Comparison of ENCODE assay signal across 11 mouse cellular contexts in the genomic region with DNA sequence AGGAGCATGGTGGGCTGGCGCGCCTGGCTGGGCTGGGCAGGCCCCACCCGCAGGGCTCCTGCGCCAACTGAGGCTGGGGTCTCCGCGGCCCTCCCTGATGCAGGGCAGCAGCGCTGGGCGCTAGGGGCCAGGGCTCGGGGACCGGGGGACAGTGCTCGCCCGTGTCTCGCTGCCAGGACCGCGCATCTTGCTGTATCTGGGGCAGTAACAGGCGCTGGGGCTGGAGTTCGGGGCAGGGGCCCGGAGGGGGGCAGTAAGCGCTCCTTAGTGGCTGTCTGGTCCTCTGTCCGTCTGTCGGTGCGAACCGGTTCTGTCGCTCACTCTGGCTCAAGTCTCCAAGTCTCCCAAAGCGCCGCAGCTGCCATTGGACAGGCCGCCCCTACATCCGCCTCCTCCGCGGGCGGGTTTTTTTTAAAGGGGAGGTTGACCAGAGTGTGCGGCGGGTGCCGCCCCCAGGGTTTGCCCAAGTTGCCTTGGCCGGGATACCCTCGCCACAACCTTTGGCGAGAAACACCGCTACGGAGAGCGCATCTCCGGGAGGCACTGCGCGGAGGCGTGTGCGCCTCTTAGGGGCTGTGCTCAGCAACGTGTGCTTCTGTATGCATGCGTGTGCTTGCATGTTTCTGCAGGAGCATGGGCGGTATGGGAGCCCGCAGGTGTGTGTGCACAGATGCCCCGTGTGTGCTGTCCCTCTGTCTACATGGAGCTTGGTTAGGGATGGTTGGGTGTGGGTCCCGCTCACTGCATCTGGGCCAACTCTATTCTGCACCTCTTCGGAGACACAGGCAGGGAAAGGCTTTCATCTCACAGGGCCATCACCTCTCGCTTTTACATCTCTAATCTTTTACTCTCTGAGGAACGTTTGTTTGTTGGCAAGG. TPM values are rescaled to one million over a fixed set of nuclear protein-coding genes. Genes with fewer than 3 reads are reported as not detected.
DNase-seq lines count a peak whose midpoint lies in the region; ATAC-seq lines count a peak whose summit lies in the region.
"Had no signal": no experiment of that assay in that cellular context is flagged by ENCODE, and none has a peak within 500 bp of the region (broad histone marks: within the 10 kb centered on the region; RNA-seq: fewer than 3 reads in every experiment).

No protein-coding gene starts in this region.

- peaks cover 53% of the 10 kb centered on the region for H3K4me1 ChIP-seq in heart, embryonic 10.5 days
- peaks cover 54% of the 10 kb centered on the region for H3K4me1 ChIP-seq in limb, embryonic 13.5 days
- peaks cover 31% of the 10 kb centered on the region for H3K4me1 ChIP-seq in stomach, embryonic 14.5 days (ENCODE audit: control insufficient read depth, insufficient read depth, low read length)

- peak overlapping the region; percentile 54 for H3K9ac ChIP-seq in limb, embryonic 13.5 days
- no peak overlapping the region for H3K9ac ChIP-seq in stomach, embryonic 14.5 days (replicated peaks; ENCODE audit: low read depth, low read length)
- H3K9ac ChIP-seq: liver, embryonic 15.5 days had no signal

- H3K27ac ChIP-seq in heart, embryonic 10.5 days, result no peak overlapping the region
- no peak overlapping the region for H3K27ac ChIP-seq in limb, embryonic 13.5 days
- no peak overlapping the region for H3K27ac ChIP-seq in stomach, embryonic 14.5 days (ENCODE audit: low read length)
- H3K27ac ChIP-seq: liver, embryonic 15.5 days had no signal

- peaks cover 100% of the 10 kb centered on the region for H3K27me3 ChIP-seq in heart, embryonic 10.5 days (ENCODE audit: insufficient read depth, poor library complexity, severe bottlenecking)
- peaks cover 100% of the 10 kb centered on the region for H3K27me3 ChIP-seq in limb, embryonic 13.5 days
- peaks cover 82% of the 10 kb centered on the region for H3K27me3 ChIP-seq in stomach, embryonic 14.5 days (ENCODE audit: control insufficient read depth, insufficient read depth, low read length)

- no peak for DNase-seq in heart, embryonic 10.5 days (ENCODE audit: low spot score)
- no peak for DNase-seq in heart, adult 11 months
- peak; percentile 42 to 60 for DNase-seq in right cerebral cortex, adult 2 months (ENCODE audit: low spot score in 2 of 2)
- DNase-seq in right cerebral cortex, adult 18-20 months, result no peak
- DNase-seq in layer of hippocampus, adult 9-11 months, result no peak
- DNase-seq: adrenal gland, postnatal 25 days; gastrocnemius, postnatal 10 days had no signal

- WGBS in heart, embryonic 10.5 days, result 1% methylated on average over 54 of the region's 54 CpGs
- under 1% methylated on average over 54 of the region's 54 CpGs for WGBS in limb, embryonic 13.5 days
- WGBS in stomach, embryonic 14.5 days, result 2% methylated on average over 54 of the region's 54 CpGs

- H3K36me3 ChIP-seq in heart, embryonic 10.5 days, result no peaks in the 10 kb centered on the region
- H3K36me3 ChIP-seq in limb, embryonic 13.5 days, result no peaks in the 10 kb centered on the region
- no peaks in the 10 kb centered on the region for H3K36me3 ChIP-seq in stomach, embryonic 14.5 days (ENCODE audit: control insufficient read depth, insufficient read depth, low read length)
- H3K36me3 ChIP-seq: liver, embryonic 15.5 days had no signal

- H3K4me3 ChIP-seq in heart, embryonic 10.5 days, result peak overlapping the region; percentile 50
- H3K4me3 ChIP-seq in limb, embryonic 13.5 days, result peak overlapping the region; percentile 59
- H3K4me3 ChIP-seq in stomach, embryonic 14.5 days (ENCODE audit: low read depth, low read length), result peak overlapping the region; percentile 24
- H3K4me3 ChIP-seq: liver, embryonic 15.5 days had no signal

- peak overlapping the region; percentile 64 for H3K4me2 ChIP-seq in limb, embryonic 13.5 days (replicated peaks)
- peak overlapping the region; percentile 39 for H3K4me2 ChIP-seq in stomach, embryonic 14.5 days (replicated peaks; ENCODE audit: low read depth, low read length)
- H3K4me2 ChIP-seq: liver, embryonic 15.5 days had no signal

- ATAC-seq in limb, embryonic 13.5 days (ENCODE audit: low FRiP score, low read depth), result no peak
- no peak for ATAC-seq in stomach, embryonic 14.5 days (ENCODE audit: insufficient number of reproducible peaks, insufficient read depth, low FRiP score, low read depth)
- ATAC-seq in cerebellum, adult (ENCODE audit: insufficient number of reproducible peaks, low FRiP score, low TSS enrichment), result no peak

- no peaks in the 10 kb centered on the region for H3K9me3 ChIP-seq in heart, embryonic 10.5 days
- no peaks in the 10 kb centered on the region for H3K9me3 ChIP-seq in limb, embryonic 13.5 days
- H3K9me3 ChIP-seq in stomach, embryonic 14.5 days (ENCODE audit: control insufficient read depth, low read depth, low read length), result no peaks in the 10 kb centered on the region
- H3K9me3 ChIP-seq: liver, embryonic 15.5 days had no signal

RNA-seq across cellular contexts. Expression of a gene that starts 4.5 kb away (rescaled TPM):
- polyA plus RNA-seq in heart, embryonic 10.5 days (2016; fragmentation: Nextera tagmentation; extraction: Ambion mirVana), result 0.97 and 4.3 TPM in 2 replicates
- polyA plus RNA-seq in limb, embryonic 13.5 days (2015; fragmentation: Nextera tagmentation; extraction: Ambion mirVana), result 29.1 and 34.9 TPM in 2 replicates
- 0.75 and 2.5 TPM in 2 replicates for polyA plus RNA-seq in stomach, embryonic 14.5 days (2014; fragmentation: Nextera tagmentation; extraction: Ambion mirVana)

Comparison
In these comparisons a context has a peak if more than half of its experiments do, and no peak if none do; other contexts are left out.
1. DNase-seq: peak in right cerebral cortex, adult 2 months (2 of 2); none in heart, embryonic 10.5 days (single experiment), heart, adult 11 months (single experiment), right cerebral cortex, adult 18-20 months (single experiment) and layer of hippocampus, adult 9-11 months (single experiment).
2. Peak in every context shown above with its lines, with median percentiles within 50 percentile points of each other: H3K4me3 ChIP-seq.